Mouse (Mus musculus): Measurements from ENCODE around the gene Bag5. TPM values are rescaled to one million over a fixed set of nuclear protein-coding genes. Genes with fewer than 3 reads are reported as not detected.
"Not testable (repeated sequence)": the region's sequence is repeated elsewhere in the genome, so short reads cannot be mapped to it uniquely, and the experiment has no call there.

The Bag5 gene
- polyA plus RNA-seq, 1 experiment from 2014 or later, result 67.9 TPM

DNA sequence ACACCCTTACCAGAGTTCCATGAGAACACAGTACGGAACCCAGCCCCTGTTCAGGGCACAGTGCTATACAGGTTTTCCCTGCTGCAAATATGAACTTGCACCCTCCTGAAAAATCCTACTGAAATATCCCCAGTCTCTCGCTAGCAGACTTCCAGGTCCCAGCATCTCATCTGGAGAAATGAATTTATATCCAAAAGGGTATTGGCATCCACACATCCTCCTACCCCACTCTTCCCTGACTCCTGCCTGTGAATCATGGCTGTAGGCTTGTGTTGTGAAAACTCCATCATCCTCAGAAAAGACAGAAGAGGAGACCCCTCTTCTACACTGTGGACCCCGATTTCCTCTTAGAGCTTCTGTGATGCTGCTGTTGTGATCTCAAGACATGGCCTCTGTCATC lies 37.7 kb upstream of the Bag5 start:
- Histone ChIP-seq H3K9me3 (no peaks in the 10 kb centered on the region), H3K36me3 (no peaks in the 10 kb centered on the region), H3K4me1 (replicated peaks) (peaks cover 8% of the 10 kb centered on the region), H3K27me3 (no peaks in the 10 kb centered on the region), H3K4me3 (no peak overlapping the region), H3K9ac (no peak overlapping the region), H3K27ac (no peak overlapping the region), H3K4me2 (no peak overlapping the region)
- no peak for ATAC-seq (ENCODE audit: low FRiP score)
- 97% methylated on average over 3 of the region's 3 CpGs for WGBS

DNA sequence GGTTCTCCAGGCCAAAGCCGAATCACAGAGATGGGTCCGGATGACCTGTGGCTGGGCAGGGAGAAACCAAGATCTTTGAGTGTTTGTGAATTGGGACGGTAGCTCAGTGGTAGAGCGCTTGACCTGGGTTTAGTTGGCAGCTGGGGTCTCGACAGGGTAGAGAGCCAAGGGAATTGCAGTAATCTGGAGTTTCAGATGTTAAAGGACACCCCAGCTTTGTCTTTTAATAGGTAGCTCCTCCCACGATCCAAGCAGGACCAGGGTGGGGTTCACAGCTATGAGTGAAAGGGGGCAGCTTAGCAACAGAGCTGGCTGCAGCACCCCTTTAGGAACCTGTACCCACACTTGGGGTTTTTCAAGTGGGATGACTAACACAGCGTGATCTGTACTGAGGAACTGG lies 34.4 kb upstream of the Bag5 start:
- Histone ChIP-seq H3K4me2 (no peak overlapping the region), H3K4me3 (no peak overlapping the region), H3K9ac (no peak overlapping the region), H3K4me1 (replicated peaks) (peaks cover 17% of the 10 kb centered on the region), H3K9me3 (no peaks in the 10 kb centered on the region), H3K27me3 (no peaks in the 10 kb centered on the region), H3K36me3 (no peaks in the 10 kb centered on the region), H3K27ac (no peak overlapping the region)
- ATAC-seq (ENCODE audit: low FRiP score), result no peak
- 88% methylated on average over 7 of the region's 7 CpGs for WGBS

DNA sequence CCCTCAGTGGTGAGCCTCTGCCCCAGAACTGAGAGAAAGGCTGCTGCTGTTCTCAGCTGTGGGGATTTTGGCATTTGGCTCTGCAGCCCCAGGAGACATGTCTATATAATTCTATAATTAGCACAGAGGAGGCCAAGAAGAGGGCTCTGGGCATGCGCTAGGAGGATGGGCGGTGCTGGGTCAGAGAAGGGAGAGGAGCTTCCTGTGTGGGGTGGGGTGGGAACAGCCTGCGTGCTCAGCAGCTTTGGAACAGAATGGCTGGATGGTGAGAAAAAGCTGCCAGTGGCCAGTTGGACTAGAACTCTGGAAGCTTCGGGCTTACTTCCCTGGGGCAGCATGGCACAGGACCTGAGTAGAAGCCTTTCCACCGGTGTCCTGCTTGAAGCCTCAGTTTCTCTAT lies 33.0 kb upstream of the Bag5 start:
- Histone ChIP-seq H3K4me2 (no peak overlapping the region), H3K36me3 (no peaks in the 10 kb centered on the region), H3K27me3 (no peaks in the 10 kb centered on the region), H3K9me3 (no peaks in the 10 kb centered on the region), H3K4me1 (replicated peaks) (peaks cover 17% of the 10 kb centered on the region), H3K27ac (0 out of 2 replicates have a peak overlapping the region, but pooled peaks have one; percentile 23), H3K4me3 (no peak overlapping the region), H3K9ac (no peak overlapping the region)
- 63% methylated on average over 5 of the region's 5 CpGs for WGBS
- ATAC-seq (ENCODE audit: low FRiP score), result peak; percentile 39; the same call in 1 of the 2 replicates

DNA sequence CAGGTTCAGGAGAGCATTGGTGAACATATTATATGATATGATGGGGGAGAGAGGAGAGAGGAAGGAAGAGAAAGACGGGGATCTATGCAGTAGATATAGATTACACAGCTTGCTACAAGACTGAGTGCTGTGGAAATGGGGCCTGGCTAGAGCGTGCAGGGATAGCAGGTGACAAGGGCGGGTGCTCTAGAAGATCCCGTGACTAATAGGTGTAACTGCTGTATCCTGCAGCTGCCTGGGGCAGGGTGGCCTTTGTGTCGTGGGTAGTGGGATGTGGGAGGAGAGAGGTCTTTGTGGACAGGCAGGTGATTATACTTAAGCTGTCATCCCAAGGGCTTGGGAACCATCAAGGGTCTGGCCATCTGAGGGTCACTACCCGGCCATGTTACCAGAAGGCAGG lies 32.2 kb upstream of the Bag5 start:
- H3K27me3 ChIP-seq, result no peaks in the 10 kb centered on the region
- H3K36me3 ChIP-seq, result no peaks in the 10 kb centered on the region
- H3K27ac ChIP-seq, result no peak overlapping the region
- H3K4me2 ChIP-seq, result no peak overlapping the region
- H3K4me3 ChIP-seq, result no peak overlapping the region
- no peak overlapping the region for H3K9ac ChIP-seq
- ATAC-seq (ENCODE audit: low FRiP score), result no peak
- H3K9me3 ChIP-seq, result no peaks in the 10 kb centered on the region
- 80% methylated on average over 6 of the region's 6 CpGs for WGBS
- peaks cover 17% of the 10 kb centered on the region for H3K4me1 ChIP-seq (replicated peaks)

DNA sequence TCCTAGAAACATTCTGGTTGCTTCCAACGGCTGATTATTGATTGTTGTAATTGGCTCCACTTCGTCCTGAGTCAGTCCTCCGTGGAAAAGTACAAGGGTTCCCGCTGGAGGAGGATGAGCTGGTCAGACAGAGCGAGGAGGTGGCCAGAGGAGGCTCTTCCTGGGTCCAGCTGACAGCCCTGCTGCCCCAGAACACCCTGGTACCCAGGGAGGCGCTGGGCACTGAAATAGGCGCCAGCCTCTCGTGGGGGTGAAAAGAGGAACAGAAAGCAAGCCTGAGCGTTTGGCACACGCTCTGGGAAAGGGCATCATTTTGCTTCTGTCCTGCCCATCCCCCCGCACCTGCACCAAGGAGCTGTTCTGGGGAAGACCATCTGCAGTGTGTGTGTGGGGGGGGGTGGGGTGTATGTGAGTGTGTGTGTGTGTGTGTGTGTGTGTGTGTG lies 30.9 kb upstream of the Bag5 start:
- H3K4me1 ChIP-seq (replicated peaks), result peaks cover 17% of the 10 kb centered on the region
- no peak overlapping the region for H3K4me2 ChIP-seq
- H3K9me3 ChIP-seq, result no peaks in the 10 kb centered on the region
- H3K36me3 ChIP-seq, result no peaks in the 10 kb centered on the region
- H3K27me3 ChIP-seq, result no peaks in the 10 kb centered on the region
- WGBS, result 80% methylated on average over 11 of the region's 11 CpGs
- no peak overlapping the region; the same call in 1 of the 2 replicates for H3K27ac ChIP-seq
- H3K9ac ChIP-seq, result no peak overlapping the region; the same call in 1 of the 2 replicates
- no peak overlapping the region for H3K4me3 ChIP-seq
- no peak for ATAC-seq (ENCODE audit: low FRiP score)

DNA sequence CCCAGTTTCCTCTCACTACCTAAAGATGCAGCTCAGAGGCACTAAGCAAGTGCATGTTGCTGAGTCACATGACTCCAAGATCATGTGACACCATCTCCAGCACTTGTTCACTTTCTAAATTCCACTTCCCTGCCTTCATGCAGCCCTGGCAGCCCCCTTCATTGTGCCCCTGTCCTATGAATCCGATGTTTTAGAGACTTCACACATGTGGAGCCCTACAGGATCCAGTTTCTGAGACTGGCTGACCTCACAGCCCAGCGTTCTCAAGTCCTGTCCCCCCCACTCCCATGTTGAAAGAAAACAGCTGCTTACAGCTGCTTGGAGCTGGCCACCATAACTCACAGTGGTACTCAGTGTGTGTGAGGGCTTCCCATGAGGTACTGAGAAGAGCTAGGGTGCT lies 30.4 kb upstream of the Bag5 start:
- ATAC-seq (ENCODE audit: low FRiP score), result no peak
- no peak overlapping the region for H3K9ac ChIP-seq
- H3K4me1 ChIP-seq (replicated peaks), result peaks cover 17% of the 10 kb centered on the region
- no peak overlapping the region for H3K4me2 ChIP-seq
- no peak overlapping the region; the same call in 1 of the 2 replicates for H3K27ac ChIP-seq
- WGBS, result 60% methylated on average over 2 of the region's 2 CpGs
- H3K4me3 ChIP-seq, result no peak overlapping the region
- no peaks in the 10 kb centered on the region for H3K27me3 ChIP-seq
- no peaks in the 10 kb centered on the region for H3K9me3 ChIP-seq
- H3K36me3 ChIP-seq, result no peaks in the 10 kb centered on the region

DNA sequence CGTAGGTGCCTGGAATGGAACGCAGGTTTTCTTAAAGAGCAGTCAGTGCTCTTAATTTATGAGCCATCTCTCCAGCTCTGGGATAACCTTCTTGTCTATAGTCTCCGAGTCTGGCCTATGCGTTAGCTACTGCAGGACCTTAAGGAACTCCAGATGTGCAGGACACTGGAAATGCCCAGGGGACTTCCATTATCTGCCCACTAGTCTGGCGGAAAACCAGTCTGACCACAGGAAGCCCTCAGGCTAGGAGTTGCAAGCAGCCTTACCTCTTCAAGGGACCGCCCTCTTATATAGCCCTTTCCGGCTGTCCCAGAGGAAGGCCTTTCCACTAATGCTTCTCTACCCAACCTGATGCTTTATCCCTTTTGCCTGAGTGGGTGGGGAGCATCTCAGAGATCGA lies 28.3 kb upstream of the Bag5 start:
- 86% methylated on average over 8 of the region's 8 CpGs for WGBS

DNA sequence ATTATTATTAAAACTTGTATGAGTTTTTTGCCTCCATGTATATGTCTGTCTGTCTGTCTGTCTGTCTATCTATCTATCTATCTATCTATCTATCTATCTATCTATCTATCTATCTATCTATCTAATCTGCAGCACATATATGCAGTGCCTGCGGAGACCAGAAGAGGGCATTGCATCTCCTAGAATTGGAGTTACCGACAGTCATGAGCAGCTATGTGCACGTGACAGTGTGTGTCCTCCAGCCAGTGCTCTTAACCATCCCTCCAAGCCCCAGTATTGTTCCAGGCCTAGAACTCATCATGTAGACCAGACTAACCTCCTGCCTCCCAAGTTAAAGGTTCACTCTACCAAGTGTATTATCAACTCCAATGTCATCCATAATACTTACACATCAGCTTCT lies 25.7 kb upstream of the Bag5 start:
- Histone ChIP-seq H3K27me3 (no peaks in the 10 kb centered on the region), H3K27ac (no peak overlapping the region), H3K4me2 (no peak overlapping the region), H3K9me3 (no peaks in the 10 kb centered on the region), H3K4me3 (no peak overlapping the region), H3K36me3 (no peaks in the 10 kb centered on the region), H3K9ac (no peak overlapping the region), H3K4me1 (replicated peaks) (peaks cover 3% of the 10 kb centered on the region; the same call in 1 of the 2 replicates)
- WGBS, result 12% methylated on average over 3 of the region's 3 CpGs
- no peak for ATAC-seq (ENCODE audit: low FRiP score)

More for the DNA sequence above, 28.3 kb upstream of the Bag5 start:
- no peak overlapping the region for H3K9ac ChIP-seq
- H3K4me1 ChIP-seq (replicated peaks), result peaks cover 15% of the 10 kb centered on the region
- no peak overlapping the region for H3K4me2 ChIP-seq
- no peak overlapping the region for H3K27ac ChIP-seq
- ATAC-seq (ENCODE audit: low FRiP score), result no peak
- H3K4me3 ChIP-seq, result no peak overlapping the region
- no peaks in the 10 kb centered on the region for H3K27me3 ChIP-seq
- no peaks in the 10 kb centered on the region for H3K36me3 ChIP-seq
- no peaks in the 10 kb centered on the region for H3K9me3 ChIP-seq

DNA sequence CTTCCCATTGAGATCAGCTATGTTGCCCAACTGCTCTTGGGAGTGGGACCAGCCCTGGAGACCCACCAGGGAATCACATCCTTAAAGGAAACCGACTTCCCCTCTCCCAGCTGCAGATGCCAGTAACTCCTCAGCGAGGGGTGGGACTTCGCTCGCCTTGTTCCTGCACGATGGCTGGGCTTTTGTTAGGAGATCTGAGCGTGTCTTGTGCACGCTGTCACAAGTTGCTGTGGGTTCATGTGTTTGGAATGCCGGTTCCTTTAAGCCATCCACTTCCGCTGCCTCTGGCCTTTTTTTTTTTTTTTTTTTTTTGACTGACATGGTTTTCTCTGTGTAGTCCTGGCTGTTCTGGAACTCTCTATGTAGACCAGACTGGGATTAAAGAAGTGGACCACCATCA lies 24.3 kb upstream of the Bag5 start:
- Histone ChIP-seq H3K27ac (no peak overlapping the region), H3K9me3 (no peaks in the 10 kb centered on the region), H3K4me2 (no peak overlapping the region), H3K4me3 (no peak overlapping the region), H3K36me3 (no peaks in the 10 kb centered on the region), H3K4me1 (replicated peaks) (peaks cover 6% of the 10 kb centered on the region; the same call in 1 of the 2 replicates), H3K27me3 (no peaks in the 10 kb centered on the region), H3K9ac (no peak overlapping the region)
- 54% methylated on average over 9 of the region's 9 CpGs for WGBS
- ATAC-seq (ENCODE audit: low FRiP score), result no peak

DNA sequence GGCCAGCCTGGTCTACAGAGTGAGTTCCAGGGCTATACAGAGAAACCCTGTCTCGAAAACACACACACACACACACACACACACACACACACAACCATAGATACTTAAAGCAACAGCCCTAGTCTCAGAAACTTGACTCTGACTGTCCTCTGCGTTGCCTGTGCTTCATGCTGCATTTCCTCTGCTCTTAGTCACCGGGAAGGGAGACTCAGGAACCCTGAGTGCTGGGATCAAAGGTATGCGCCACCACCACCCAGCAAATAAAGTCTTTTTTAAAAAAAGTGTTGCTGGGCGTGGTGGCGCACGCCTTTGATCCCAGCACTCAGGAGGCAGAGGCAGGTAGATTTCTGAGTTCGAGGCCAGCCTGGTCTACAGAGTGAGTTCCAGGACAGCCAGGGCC lies 23.6 kb upstream of the Bag5 start:
- H3K9ac ChIP-seq; H3K27me3 ChIP-seq; ATAC-seq (ENCODE audit: low FRiP score); H3K4me2 ChIP-seq; H3K36me3 ChIP-seq; H3K27ac ChIP-seq; H3K4me3 ChIP-seq; H3K9me3 ChIP-seq: not testable (repeated sequence)
- WGBS, result 89% methylated on average over 8 of the region's 8 CpGs
- H3K4me1 ChIP-seq (replicated peaks), result peaks cover 13% of the 10 kb centered on the region; the same call in 1 of the 2 replicates

DNA sequence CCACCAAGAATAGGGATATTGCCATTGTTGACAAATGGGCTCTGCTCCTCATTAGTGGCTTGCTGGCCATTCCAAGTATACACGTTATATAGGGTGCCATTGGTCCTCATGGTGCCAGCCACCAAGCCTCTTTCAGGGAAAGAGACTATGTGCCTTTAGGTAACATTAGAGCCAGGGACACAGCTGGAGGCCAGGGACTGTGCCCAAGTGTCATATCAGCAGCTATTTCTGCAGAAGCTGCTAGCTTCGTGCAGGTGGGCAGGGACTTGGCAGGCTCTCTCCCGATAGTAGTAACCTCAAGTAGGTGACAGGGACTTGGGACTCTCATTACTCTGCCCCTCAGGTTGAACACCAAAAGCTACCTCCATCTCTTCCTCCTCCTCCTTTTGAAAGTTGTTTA lies 21.9 kb upstream of the Bag5 start:
- ATAC-seq (ENCODE audit: low FRiP score), result no peak

DNA sequence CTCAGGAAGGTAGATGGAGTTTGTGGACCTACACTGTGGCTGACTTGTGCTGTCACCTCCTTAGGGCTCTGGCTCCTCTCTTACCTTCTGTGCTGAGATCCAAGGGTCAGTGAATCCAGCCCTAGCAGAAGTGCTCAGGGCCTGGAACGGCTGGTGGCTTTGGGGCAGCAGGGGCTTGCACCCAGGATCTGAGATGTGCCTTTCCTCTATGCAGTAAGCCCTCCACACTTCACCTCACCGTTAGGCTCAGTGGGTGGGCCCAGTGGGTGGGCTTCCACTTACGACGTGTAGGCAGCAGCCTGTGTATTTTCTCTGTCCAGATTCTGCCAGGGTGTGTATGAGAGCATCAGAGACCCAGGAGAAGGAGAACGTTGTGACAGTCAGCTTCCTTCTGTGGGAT lies 19.9 kb upstream of the Bag5 start:
- peak overlapping the region; percentile 52; the same call in 1 of the 2 replicates for H3K27ac ChIP-seq
- peaks cover 13% of the 10 kb centered on the region; the same call in 1 of the 2 replicates for H3K4me1 ChIP-seq (replicated peaks)
- no peaks in the 10 kb centered on the region for H3K9me3 ChIP-seq
- ATAC-seq (ENCODE audit: low FRiP score), result no peak; the same call in 1 of the 2 replicates
- no peaks in the 10 kb centered on the region for H3K27me3 ChIP-seq
- no peak overlapping the region for H3K4me3 ChIP-seq
- peaks cover 24% of the 10 kb centered on the region for H3K36me3 ChIP-seq
- 59% methylated on average over 5 of the region's 5 CpGs for WGBS
- H3K4me2 ChIP-seq, result peak overlapping the region; percentile 41; the same call in 1 of the 2 replicates
- peak overlapping the region; percentile 46; the same call in 1 of the 2 replicates for H3K9ac ChIP-seq

More for the DNA sequence above, 21.9 kb upstream of the Bag5 start:
- H3K36me3 ChIP-seq, result peaks cover 10% of the 10 kb centered on the region
- H3K27ac ChIP-seq, result no peak overlapping the region
- H3K27me3 ChIP-seq, result no peaks in the 10 kb centered on the region
- no peaks in the 10 kb centered on the region for H3K9me3 ChIP-seq
- WGBS, result 93% methylated on average over 3 of the region's 3 CpGs
- no peak overlapping the region for H3K4me2 ChIP-seq
- no peak overlapping the region for H3K4me3 ChIP-seq
- H3K4me1 ChIP-seq (replicated peaks), result peaks cover 13% of the 10 kb centered on the region; the same call in 1 of the 2 replicates
- no peak overlapping the region for H3K9ac ChIP-seq
